Mouse (Mus musculus): ENCODE data around the gene Ascl4. TPM values are rescaled to one million over a fixed set of nuclear protein-coding genes. Genes with fewer than 3 reads are reported as not detected.

Gene Ascl4
- polyA plus RNA-seq (2014; fragmentation: Illumina TruSeq; extraction: RNeasy Lipid Tissue Mini Kit (QIAGEN cat#74804); ENCODE audit: insufficient read depth, low read depth, low replicate concordance) = 0.14 TPM

GRCm38 (mm10) chr10:85927676-85928445 lies at the start of gene Ascl4:
Ascl4 (plus strand) TSS chr10:85927681.

GRCm38 (mm10) chr10:85916498-85917309 lies 10.8 kb upstream of the Ascl4 start, which contains the start of gene Prdm4:
Prdm4 (minus strand) TSS chr10:85917142.

GRCm38 (mm10) chr10:85957464-85957950 lies 30.0 kb downstream of the Ascl4 start, which contains the start of gene Rtcb:
Rtcb (minus strand) TSS chr10:85957823.

Other genes starting within 250 kb of the Ascl4 start
- 13.5 TPM for gene Pwp1, start 98.2 kb upstream of the Ascl4 start, polyA plus RNA-seq (2014; fragmentation: Illumina TruSeq; extraction: RNeasy Lipid Tissue Mini Kit (QIAGEN cat#74804); ENCODE audit: insufficient read depth, low read depth, low replicate concordance)
- 9.2 TPM for gene Prdm4, start 10.5 kb upstream of the Ascl4 start, polyA plus RNA-seq (2014; fragmentation: Illumina TruSeq; extraction: RNeasy Lipid Tissue Mini Kit (QIAGEN cat#74804); ENCODE audit: insufficient read depth, low read depth, low replicate concordance)
- gene Rtcb, start 30.1 kb downstream of the Ascl4 start, polyA plus RNA-seq (2014; fragmentation: Illumina TruSeq; extraction: RNeasy Lipid Tissue Mini Kit (QIAGEN cat#74804); ENCODE audit: insufficient read depth, low read depth, low replicate concordance) = 92.1 TPM
- not detected for gene Bpifc, start 84.2 kb downstream of the Ascl4 start, polyA plus RNA-seq (2014; fragmentation: Illumina TruSeq; extraction: RNeasy Lipid Tissue Mini Kit (QIAGEN cat#74804); ENCODE audit: insufficient read depth, low read depth, low replicate concordance)
- 18.0 TPM for gene Fbxo7, start 94.3 kb downstream of the Ascl4 start, polyA plus RNA-seq (2014; fragmentation: Illumina TruSeq; extraction: RNeasy Lipid Tissue Mini Kit (QIAGEN cat#74804); ENCODE audit: insufficient read depth, low read depth, low replicate concordance)